Mouse (Mus musculus): Measurements from ENCODE around the gene Tank.

DNA sequence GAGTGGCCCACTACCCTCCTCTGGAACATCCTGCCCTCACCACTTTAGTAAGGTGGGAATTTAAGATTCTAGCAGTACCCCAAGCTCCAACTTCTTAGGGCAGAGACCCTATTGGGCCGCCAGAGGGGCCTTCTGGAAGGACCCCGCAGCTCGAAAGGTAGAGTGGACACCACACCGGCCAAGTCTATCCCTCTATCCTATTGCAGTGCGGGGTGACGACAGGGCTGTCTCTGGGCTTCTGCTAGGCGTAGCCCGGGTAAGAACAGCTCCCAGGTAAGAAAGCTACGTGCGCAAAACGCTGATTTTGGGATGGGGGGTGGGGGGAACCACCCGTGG, 76.6 kb downstream of the Tank start:
- no peak for TF ChIP-seq EP300 (optimal IDR thresholded peaks at IDR 0.05)
- TF ChIP-seq CTCF (IDR thresholded peaks at IDR 0.05; ENCODE audit: low read depth): no peak
